Mouse (Mus musculus) liver, embryonic 11.5 days (tissue): ENCODE data around the gene Rpusd3. TPM values are rescaled to one million over a fixed set of nuclear protein-coding genes. Genes with fewer than 3 reads are reported as not detected.

ENCODE experiments used
- ATAC-seq: fragments of 200-750 bp; cut with Nextera tagmentation; replicated peaks from 2 replicates; pipeline ENCODE4 v1.8.0; 2017; ENCODE audit warnings: moderate number of reproducible peaks, mild to moderate bottlenecking, moderate TSS enrichment, moderate library complexity; ENCODE audit not compliant: low FRiP score
- DNase-seq: peaks from one replicate; pipeline ENCODE4 v3.0.0-alpha.2; 2017; ENCODE audit warnings: low spot score
- H3K27ac ChIP-seq: fragments of 300-500 bp; sonication (generic); 2 replicates; pipeline ENCODE4 v1.5.1; 2014; ENCODE audit warnings: mild to moderate bottlenecking, low read depth, low read length, control low read depth
- H3K27me3 ChIP-seq: fragments of 300-500 bp; sonication (generic); replicated peaks from 2 replicates; pipeline ENCODE4 v1.6.1; 2014; ENCODE audit warnings: low read length, mixed read lengths; ENCODE audit not compliant: control insufficient read depth, insufficient read depth
- H3K36me3 ChIP-seq: fragments of 300-500 bp; sonication (generic); 2 replicates; pipeline ENCODE4 v1.6.1; 2014; ENCODE audit warnings: mild to moderate bottlenecking, low read length, moderate library complexity, mixed read lengths; ENCODE audit not compliant: control insufficient read depth, insufficient read depth
- H3K4me1 ChIP-seq: fragments of 300-500 bp; sonication (generic); replicated peaks from 2 replicates; pipeline ENCODE4 v1.6.1; 2014; ENCODE audit warnings: low read length, mixed read lengths; ENCODE audit not compliant: control insufficient read depth, insufficient read depth
- H3K4me2 ChIP-seq: fragments of 300-500 bp; sonication (generic); 2 replicates; pipeline ENCODE4 v1.6.1; 2014; ENCODE audit warnings: mild to moderate bottlenecking, control low read depth, moderate library complexity
- H3K4me3 ChIP-seq: fragments of 300-500 bp; sonication (generic); 2 replicates; pipeline ENCODE4 v1.5.1; 2014; ENCODE audit warnings: low read depth, low read length, control low read depth
- H3K9ac ChIP-seq: fragments of 300-500 bp; sonication (generic); 2 replicates; pipeline ENCODE4 v1.6.1; 2014; ENCODE audit warnings: low read depth, low read length, control low read depth
- H3K9me3 ChIP-seq: fragments of 300-500 bp; sonication (generic); 2 replicates; pipeline ENCODE4 v1.6.1; 2016; ENCODE audit warnings: low read length, inconsistent platforms, mixed read lengths; ENCODE audit not compliant: control insufficient read depth
- WGBS: fragments of 180-500 bp; shearing (Covaris S2); extraction: QIAGEN DNeasy Blood & Tissue Kit; methylation state at CpG from one replicate; pipeline ENCODE4 v1.1.7; 2014; 5-methylcytosine and 5-hydroxymethylcytosine counted together
- polyA plus RNA-seq: library from polyadenylated mRNA; unstranded; fragments of >200 nt; fragmentation: Nextera tagmentation; extraction: Ambion mirVana; gene quantifications from 2 replicates; pipeline ENCODE4 v1.2.1, GENCODE M21; 2014

Gene Rpusd3
- polyA plus RNA-seq, 1 experiment from 2014 or later = 27.4 TPM

- Histone ChIP-seq H3K27ac (no peak within 1 kb of the TSS), H3K9ac (no peak within 1 kb of the TSS), H3K36me3 (peaks cover 53% of the 10 kb centered on the region), H3K4me1 (0 out of 2 replicates have a peak, but pooled peaks cover 7% of the 10 kb centered on the region), H3K4me3 (no peak within 1 kb of the TSS), H3K9me3 (no peaks in the 10 kb centered on the region), H3K27me3 (peaks cover 5% of the 10 kb centered on the region; the same call in 1 of the 2 replicates), H3K4me2 (no peak within 1 kb of the TSS)
- DNase-seq (no peak), ATAC-seq (no peak)
- 82% methylated on average over 8 of the region's 8 CpGs for WGBS
Measured at GRCm38 (mm10) chr6:113388960-113389359, 30.2 kb downstream of the Rpusd3 start, which contains the start of gene Ttll3. Ttll3 (plus strand) TSS chr6:113389260.

GRCm38 (mm10) chr6:113386025-113386424 is 33.1 kb downstream of the Rpusd3 start:
- no peak for ATAC-seq
- Histone ChIP-seq H3K27ac (no peak overlapping the region), H3K9me3 (no peaks in the 10 kb centered on the region), H3K36me3 (peaks cover 76% of the 10 kb centered on the region), H3K9ac (no peak overlapping the region), H3K4me1 (no peaks in the 10 kb centered on the region), H3K4me3 (no peak overlapping the region), H3K27me3 (no peaks in the 10 kb centered on the region), H3K4me2 (no peak overlapping the region)
- 73% methylated on average over 3 of the region's 3 CpGs for WGBS
- no peak for DNase-seq

DNA sequence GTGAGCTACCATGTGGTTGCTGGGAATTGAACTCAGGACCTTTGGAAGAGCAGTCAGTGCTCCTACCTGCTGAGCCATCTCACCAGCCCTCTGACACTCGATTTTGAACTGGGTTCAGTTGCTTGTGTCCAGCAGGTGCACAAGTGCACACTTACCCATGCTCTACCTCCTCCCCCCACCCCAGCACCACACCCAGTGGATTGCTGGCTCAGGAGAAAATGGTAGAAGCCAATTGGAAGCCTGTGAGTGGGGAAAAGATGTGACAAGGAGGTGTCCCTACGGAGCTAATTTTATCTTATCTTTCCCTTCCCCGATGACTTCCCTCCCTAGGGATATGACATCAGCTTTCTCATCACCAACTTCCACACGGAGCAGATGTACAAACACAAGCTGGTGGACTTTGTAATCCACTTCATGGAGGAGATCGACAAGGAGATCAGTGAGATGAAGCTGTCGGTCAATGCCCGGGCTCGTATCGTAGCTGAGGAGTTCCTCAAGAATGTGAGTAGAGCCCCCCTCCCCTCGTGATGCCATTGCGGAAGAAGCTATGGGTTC is 33.9 kb downstream of the Rpusd3 start:
- WGBS = 82% methylated on average over 11 of the region's 11 CpGs
- H3K27ac ChIP-seq = no peak overlapping the region

GRCm38 (mm10) chr6:113384351-113384927 is 34.7 kb downstream of the Rpusd3 start:
- Histone ChIP-seq H3K9me3 (no peaks in the 10 kb centered on the region), H3K4me1 (peaks cover 13% of the 10 kb centered on the region), H3K27ac (no peak overlapping the region), H3K9ac (no peak overlapping the region), H3K36me3 (peaks cover 70% of the 10 kb centered on the region), H3K27me3 (no peaks in the 10 kb centered on the region), H3K4me3 (no peak overlapping the region), H3K4me2 (no peak overlapping the region)
- no peak for DNase-seq
- WGBS = 92% methylated on average over 8 of the region's 8 CpGs
- ATAC-seq = no peak

More for the DNA sequence above, 33.9 kb downstream of the Rpusd3 start:
- DNase-seq (no peak), ATAC-seq (no peak)
- Histone ChIP-seq H3K36me3 (peaks cover 77% of the 10 kb centered on the region), H3K4me2 (no peak overlapping the region), H3K4me1 (peaks cover 5% of the 10 kb centered on the region), H3K9me3 (no peaks in the 10 kb centered on the region), H3K4me3 (no peak overlapping the region), H3K27me3 (no peaks in the 10 kb centered on the region), H3K9ac (no peak overlapping the region)

DNA sequence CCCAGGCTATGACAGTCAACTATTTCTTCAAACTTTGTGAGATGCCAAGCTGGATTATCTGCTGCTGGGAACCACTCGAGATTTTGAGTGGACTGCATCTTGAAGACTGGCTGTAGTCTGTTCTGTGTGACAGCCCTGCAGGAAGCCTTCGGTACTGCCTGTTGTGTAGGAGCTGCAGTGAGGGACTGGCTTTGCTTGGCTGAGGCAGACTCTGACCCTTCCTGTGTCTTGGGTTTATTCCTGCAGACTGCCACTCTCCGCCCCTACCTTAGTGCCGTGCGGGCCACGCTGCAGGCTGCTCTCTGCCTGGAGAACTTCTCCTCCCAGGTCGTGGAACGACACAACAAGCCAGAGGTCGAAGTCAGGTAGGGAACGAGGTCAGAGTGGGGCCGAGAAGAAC is 38.7 kb downstream of the Rpusd3 start:
- no peak for ATAC-seq
- no peak overlapping the region for H3K27ac ChIP-seq
- WGBS = 88% methylated on average over 11 of the region's 11 CpGs
- no peaks in the 10 kb centered on the region for H3K9me3 ChIP-seq
- no peak overlapping the region for H3K9ac ChIP-seq
- 0 out of 2 replicates have a peak overlapping the region, but pooled peaks have one; percentile 3 for H3K4me3 ChIP-seq
- H3K36me3 ChIP-seq = peaks cover 51% of the 10 kb centered on the region
- H3K27me3 ChIP-seq = no peaks in the 10 kb centered on the region
- no peak overlapping the region; the same call in 1 of the 2 replicates for H3K4me2 ChIP-seq
- H3K4me1 ChIP-seq = peaks cover 26% of the 10 kb centered on the region
- no peak for DNase-seq

- Histone ChIP-seq H3K36me3 (peaks cover 41% of the 10 kb centered on the region), H3K4me3 (peak overlapping the region; percentile 78), H3K27me3 (no peaks in the 10 kb centered on the region), H3K9ac (peak overlapping the region; percentile 90), H3K9me3 (no peaks in the 10 kb centered on the region), H3K4me1 (peaks cover 26% of the 10 kb centered on the region), H3K27ac (no peak overlapping the region), H3K4me2 (peak overlapping the region; percentile 79)
- ATAC-seq (no peak), DNase-seq (no peak)
- 36% methylated on average over 6 of the region's 6 CpGs for WGBS
Measured at GRCm38 (mm10) chr6:113379246-113379645, 39.9 kb downstream of the Rpusd3 start.

- peak within 1 kb of the TSS; percentile 90 for H3K9ac ChIP-seq
- H3K27ac ChIP-seq = peak within 1 kb of the TSS; percentile 96
- under 1% methylated on average over 61 of the region's 61 CpGs for WGBS
- peak within 1 kb of the TSS; percentile 79 for H3K4me2 ChIP-seq
- H3K4me1 ChIP-seq = peaks cover 34% of the 10 kb centered on the region
- DNase-seq = peak; percentile 92
- ATAC-seq = peak; percentile 90
- no peaks in the 10 kb centered on the region for H3K27me3 ChIP-seq
- H3K9me3 ChIP-seq = no peaks in the 10 kb centered on the region
- peaks cover 31% of the 10 kb centered on the region for H3K36me3 ChIP-seq
- peak within 1 kb of the TSS; percentile 78 for H3K4me3 ChIP-seq
Measured at GRCm38 (mm10) chr6:113377496-113378385, 41.4 kb downstream of the Rpusd3 start, which contains the start of the genes Tada3 and Arpc4. Tada3 (minus strand) TSS chr6:113377883. Arpc4 (plus strand) TSS chr6:113378115.

GRCm38 (mm10) chr6:113377172-113377495 is 42.0 kb downstream of the Rpusd3 start:
- Histone ChIP-seq H3K36me3 (peaks cover 34% of the 10 kb centered on the region), H3K4me1 (peaks cover 34% of the 10 kb centered on the region)
- 10% methylated on average over 7 of the region's 7 CpGs for WGBS

More at GRCm38 (mm10) chr6:113377172-113377495, 42.0 kb downstream of the Rpusd3 start:
- H3K27ac ChIP-seq = peak overlapping the region; percentile 96
- ATAC-seq = no peak
- H3K9me3 ChIP-seq = no peaks in the 10 kb centered on the region
- peak overlapping the region; percentile 79 for H3K4me2 ChIP-seq
- H3K4me3 ChIP-seq = peak overlapping the region; percentile 78
- no peak for DNase-seq
- H3K27me3 ChIP-seq = no peaks in the 10 kb centered on the region
- H3K9ac ChIP-seq = peak overlapping the region; percentile 90
